Mouse (Mus musculus) C2C12 (cell line): ENCODE measurements around the gene Ptpru. TPM values are rescaled to one million over a fixed set of nuclear protein-coding genes. Genes with fewer than 3 reads are reported as not detected.
"Not testable (repeated sequence)": the region's sequence is repeated elsewhere in the genome, so short reads cannot be mapped to it uniquely, and the experiment has no call there.

Experiments
- H3K27me3 ChIP-seq: one replicate; pipeline ENCODE4 v1.6.1; 2011; ENCODE audit not compliant: control insufficient read depth, insufficient read depth, insufficient read length
- H3K36me3 ChIP-seq: one replicate; pipeline ENCODE4 v1.6.1; 2011; ENCODE audit not compliant: control insufficient read depth, insufficient read depth
- H3K4me3 ChIP-seq: one replicate; pipeline ENCODE4 v1.5.1; 2011; ENCODE audit warnings: mild to moderate bottlenecking, control low read depth; ENCODE audit not compliant: poor library complexity, insufficient read depth, severe bottlenecking
- H3K79me2 ChIP-seq: one replicate; pipeline ENCODE4 v1.6.1; 2011; ENCODE audit not compliant: control insufficient read depth, insufficient read depth
- H3K79me3 ChIP-seq: one replicate; pipeline ENCODE4 v1.6.1; 2011; ENCODE audit warnings: low read depth, control low read depth
- H3ac ChIP-seq: one replicate; pipeline ENCODE3; 2011; ENCODE audit warnings: low read depth; ENCODE audit not compliant: control insufficient read depth, insufficient read length
- CEBPB ChIP-seq: IDR thresholded peaks from one replicate; pipeline ENCODE4 v1.6.1; 2011; ENCODE audit warnings: low read depth, mild to moderate bottlenecking, control low read depth, moderate library complexity
- CTCF ChIP-seq: IDR thresholded peaks from one replicate; pipeline ENCODE4 v1.5.1; 2011; ENCODE audit not compliant: control insufficient read depth, insufficient read depth, insufficient read length
- FOSL1 ChIP-seq: IDR thresholded peaks from one replicate; pipeline ENCODE4 v1.8.0; 2011; ENCODE audit warnings: mild to moderate bottlenecking, low read length; ENCODE audit not compliant: poor library complexity, insufficient read depth, severe bottlenecking
- MAX ChIP-seq: IDR thresholded peaks from one replicate; pipeline ENCODE4 v1.6.1; 2011; ENCODE audit warnings: mild to moderate bottlenecking, control low read depth
- MYOD1 ChIP-seq: IDR thresholded peaks from one replicate; pipeline ENCODE4 v1.6.1; 2011; ENCODE audit warnings: low read depth; ENCODE audit not compliant: control insufficient read depth, insufficient read length
- MYOG ChIP-seq: IDR thresholded peaks from one replicate; pipeline ENCODE4 v1.6.1; 2011; ENCODE audit not compliant: control insufficient read depth, insufficient read length; ENCODE audit errors: extremely low read depth
- USF1 ChIP-seq: IDR thresholded peaks from one replicate; pipeline ENCODE4 v1.6.1; 2011; ENCODE audit warnings: low read depth, mild to moderate bottlenecking, control low read depth, moderate library complexity
- polyA plus RNA-seq: library from polyadenylated mRNA; unstranded; fragments of >200 nt; fragmentation: generic; extraction: Trizol; gene quantifications from one replicate; pipeline ENCODE4 v1.2.1, GENCODE M21; 2012; ENCODE audit warnings: missing spikeins

The Ptpru gene
- polyA plus RNA-seq, 1 experiment: 0.07 TPM

DNA sequence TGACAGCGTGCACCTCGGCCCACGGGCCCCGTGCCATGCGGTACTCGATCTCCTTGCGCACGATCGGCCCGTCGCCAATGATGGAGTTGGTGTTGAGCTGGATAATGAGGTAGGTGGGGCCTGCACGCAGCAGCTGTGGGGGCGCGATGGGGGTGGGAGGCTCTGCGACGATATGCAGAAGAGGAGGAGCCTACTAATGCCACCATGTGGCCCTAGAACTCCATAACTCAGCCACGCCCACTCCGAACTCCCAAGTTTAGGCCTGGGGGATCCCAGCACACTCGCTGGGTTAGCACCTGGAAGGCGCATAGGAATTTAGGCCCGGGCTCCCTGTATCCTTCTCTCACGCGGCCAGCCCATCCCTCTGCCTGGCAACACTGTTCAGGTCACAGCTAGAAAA lies 19.2 kb downstream of the Ptpru start:
- no peak overlapping the region for H3K4me3 ChIP-seq
- H3K79me2 ChIP-seq: no peaks in the 10 kb centered on the region
- H3ac ChIP-seq: no peak overlapping the region
- H3K27me3 ChIP-seq: peaks cover 18% of the 10 kb centered on the region
- TF ChIP-seq CTCF: no peak
- TF ChIP-seq MYOG: no peak
- TF ChIP-seq FOSL1: no peak
- no peak for TF ChIP-seq MYOD1
- no peak for TF ChIP-seq USF1
- TF ChIP-seq CEBPB: no peak
- TF ChIP-seq MAX: no peak
- H3K36me3 ChIP-seq: no peaks in the 10 kb centered on the region
- H3K79me3 ChIP-seq: no peaks in the 10 kb centered on the region

DNA sequence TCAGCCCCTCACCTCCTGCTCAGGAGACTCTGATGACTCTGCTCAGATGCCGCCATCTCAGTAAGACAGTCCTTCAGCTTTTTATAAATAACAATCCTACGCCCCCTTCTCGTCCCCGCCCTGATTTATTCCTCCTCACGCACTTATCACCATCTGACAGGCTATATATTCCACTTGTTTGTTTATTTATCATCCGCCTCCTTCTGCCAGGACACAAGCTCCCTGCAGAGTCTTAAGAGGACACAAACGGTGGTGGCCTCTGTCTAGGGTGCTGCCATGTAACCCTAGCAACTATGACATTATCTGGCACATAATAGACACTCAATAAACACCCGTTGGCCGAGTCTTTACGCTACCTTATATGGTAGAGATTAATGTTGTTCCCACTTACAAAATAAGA lies 22.3 kb downstream of the Ptpru start:
- no peak overlapping the region for H3K4me3 ChIP-seq
- H3K27me3 ChIP-seq: peaks cover 26% of the 10 kb centered on the region
- no peak for TF ChIP-seq CEBPB
- TF ChIP-seq FOSL1: no peak
- no peak for TF ChIP-seq USF1
- no peak for TF ChIP-seq MYOD1
- TF ChIP-seq MAX: no peak
- TF ChIP-seq CTCF: no peak
- TF ChIP-seq MYOG: no peak
- H3K79me2 ChIP-seq: no peaks in the 10 kb centered on the region
- no peaks in the 10 kb centered on the region for H3K79me3 ChIP-seq
- no peaks in the 10 kb centered on the region for H3K36me3 ChIP-seq
- H3ac ChIP-seq: no peak overlapping the region

DNA sequence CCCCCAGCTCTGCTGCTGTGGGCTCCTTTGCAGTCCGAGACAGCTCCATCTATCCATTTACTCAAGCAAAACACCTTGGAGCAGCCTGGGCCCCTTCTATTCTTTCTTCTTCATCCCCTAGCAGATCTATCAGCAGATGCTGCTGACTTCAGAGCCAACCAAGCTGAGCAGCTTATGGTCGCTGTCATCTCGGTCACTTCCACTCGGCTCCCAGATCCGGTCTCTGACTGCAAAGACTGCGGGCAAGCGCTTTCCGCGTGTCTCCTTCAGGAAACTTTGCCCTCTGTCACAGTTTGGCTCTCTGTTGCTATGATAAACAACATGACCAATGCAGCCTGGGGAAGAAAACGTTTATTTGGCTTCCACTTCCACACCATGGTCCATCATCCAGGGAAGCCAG lies 23.2 kb downstream of the Ptpru start:
- H3K27me3 ChIP-seq: peaks cover 22% of the 10 kb centered on the region
- no peak overlapping the region for H3ac ChIP-seq
- TF ChIP-seq CTCF (no peak), MYOD1 (no peak), FOSL1 (no peak), MYOG (no peak), MAX (no peak), CEBPB (no peak), USF1 (no peak)
- no peaks in the 10 kb centered on the region for H3K79me3 ChIP-seq
- no peaks in the 10 kb centered on the region for H3K36me3 ChIP-seq
- H3K79me2 ChIP-seq: no peaks in the 10 kb centered on the region
- no peak overlapping the region for H3K4me3 ChIP-seq

DNA sequence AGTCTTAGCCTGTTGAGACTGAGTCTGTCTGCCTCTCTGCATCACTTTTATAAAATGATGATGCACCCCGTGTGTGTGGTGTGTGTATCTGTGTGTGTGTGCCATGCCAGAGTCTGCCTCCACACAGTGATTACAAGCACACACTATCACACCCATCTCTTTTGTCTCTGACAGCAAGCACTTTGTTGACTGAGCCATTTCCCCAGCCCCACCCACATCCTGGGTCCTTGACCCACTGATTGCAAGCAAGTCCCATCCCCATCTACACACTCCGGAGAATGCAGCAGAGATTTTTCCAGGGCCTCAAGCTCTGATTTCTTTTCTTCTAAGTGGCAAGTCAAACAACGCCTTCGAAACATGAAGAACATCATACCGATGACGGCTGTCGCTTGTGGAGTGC lies 24.3 kb downstream of the Ptpru start:
- Histone ChIP-seq H3K4me3 (no peak overlapping the region), H3K79me3 (no peaks in the 10 kb centered on the region), H3K27me3 (peaks cover 20% of the 10 kb centered on the region)

DNA sequence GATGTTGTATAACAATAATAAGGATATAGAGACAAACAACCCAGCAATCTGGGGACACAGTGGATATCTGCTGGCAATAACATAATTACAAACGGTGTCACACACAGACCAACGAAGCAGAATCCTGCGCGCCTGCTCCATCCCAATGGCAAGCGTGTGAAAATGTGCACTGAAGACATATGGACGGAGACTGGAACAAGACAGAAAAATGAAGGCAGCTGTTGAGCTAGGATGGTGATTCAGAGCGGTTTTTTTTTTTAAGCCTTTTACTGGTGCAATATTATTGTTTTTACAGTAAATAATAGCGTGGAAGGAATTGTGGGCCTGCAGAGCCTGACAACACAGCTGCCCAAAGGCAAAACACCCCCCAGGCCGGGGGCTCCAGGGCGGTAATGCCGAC lies 25.6 kb downstream of the Ptpru start:
- H3K79me2 ChIP-seq: no peaks in the 10 kb centered on the region
- no peaks in the 10 kb centered on the region for H3K79me3 ChIP-seq
- TF ChIP-seq FOSL1: no peak
- TF ChIP-seq MAX: no peak
- H3K36me3 ChIP-seq: no peaks in the 10 kb centered on the region
- no peak overlapping the region for H3ac ChIP-seq
- no peak overlapping the region for H3K4me3 ChIP-seq
- peaks cover 18% of the 10 kb centered on the region for H3K27me3 ChIP-seq

More for the DNA sequence above, 24.3 kb downstream of the Ptpru start:
- Histone ChIP-seq H3ac (no peak overlapping the region), H3K79me2 (no peaks in the 10 kb centered on the region), H3K36me3 (no peaks in the 10 kb centered on the region)
- TF ChIP-seq CEBPB: no peak

DNA sequence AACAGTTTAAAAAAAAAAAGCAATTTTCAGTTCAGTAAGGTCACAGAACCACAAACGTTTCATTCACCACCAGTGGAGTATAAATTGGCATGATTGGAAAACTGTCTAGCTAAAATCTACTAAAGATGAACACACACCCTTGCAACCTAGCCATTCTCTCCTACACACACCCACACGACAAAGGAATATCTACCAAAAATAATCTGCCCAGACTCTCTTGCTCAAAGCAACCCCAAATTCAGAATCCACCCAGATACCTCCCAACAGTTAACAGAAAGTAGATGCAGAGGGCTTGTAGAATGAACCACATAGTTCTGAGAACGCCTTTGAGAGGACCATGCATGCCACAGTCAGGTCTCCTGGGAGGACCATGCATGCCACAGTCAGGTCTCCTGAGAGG lies 32.8 kb downstream of the Ptpru start:
- no peaks in the 10 kb centered on the region for H3K36me3 ChIP-seq
- no peaks in the 10 kb centered on the region for H3K79me3 ChIP-seq
- H3K79me2 ChIP-seq: no peaks in the 10 kb centered on the region
- H3ac ChIP-seq: no peak overlapping the region
- TF ChIP-seq MYOD1 (no peak), CEBPB (no peak), CTCF (no peak), FOSL1 (no peak), MYOG (no peak), MAX (no peak), USF1 (no peak)
- H3K27me3 ChIP-seq: peaks cover 8% of the 10 kb centered on the region
- no peak overlapping the region for H3K4me3 ChIP-seq

DNA sequence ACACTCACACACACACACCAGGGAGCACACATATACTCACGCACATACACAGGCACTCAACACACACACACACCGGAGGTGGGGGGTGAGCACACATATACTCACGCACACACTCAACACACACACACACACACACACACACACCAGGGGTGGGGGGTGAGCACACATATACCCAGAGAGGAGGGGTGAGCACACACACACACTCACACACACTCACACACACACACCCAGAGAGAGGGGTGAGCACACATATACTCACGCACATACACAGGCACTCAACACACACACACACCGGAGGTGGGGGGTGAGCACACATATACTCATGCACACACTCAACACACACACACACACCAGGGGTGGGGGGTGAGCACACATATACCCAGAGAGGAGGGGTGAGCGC lies 33.4 kb downstream of the Ptpru start:
- H3K36me3 ChIP-seq, H3ac ChIP-seq, H3K4me3 ChIP-seq, H3K79me3 ChIP-seq, H3K27me3 ChIP-seq, H3K79me2 ChIP-seq: not testable (repeated sequence)
